Mouse (Mus musculus): ENCODE measurements around the gene Glud1. TPM values are rescaled to one million over a fixed set of nuclear protein-coding genes. Genes with fewer than 3 reads are reported as not detected.
A peak's percentile ranks its signal among the peaks of the same experiment; 100 is the strongest.

The Glud1 gene
- total and polyA plus RNA-seq, 2 experiments from 2014 or later: 114 to 192 TPM

- Histone ChIP-seq H3K9ac (replicated peaks; ENCODE audit: low read length, poor library complexity, severe bottlenecking) (no peak overlapping the region), H3K27me3 (ENCODE audit: insufficient read depth, low read length) (no peaks in the 10 kb centered on the region), H3K36me3 (ENCODE audit: insufficient read depth, low read length) (peaks cover 33% of the 10 kb centered on the region), H3K4me3 (ENCODE audit: low read depth, low read length) (no peak overlapping the region), H3K4me1 (ENCODE audit: insufficient read depth, low read length) (no peaks in the 10 kb centered on the region), H3K4me2 (ENCODE audit: low read depth, low read length, poor library complexity, severe bottlenecking) (no peak overlapping the region), H3K27ac (ENCODE audit: low read depth, low read length) (no peak overlapping the region), H3K9me3 (ENCODE audit: low read length) (no peaks in the 10 kb centered on the region)
- ATAC-seq (ENCODE audit: low FRiP score) (no peak), DNase-seq (ENCODE audit: low spot score) (no peak)
- no peak for TF ChIP-seq CTCF (IDR thresholded peaks at IDR 0.05)
- 93% methylated on average over 4 of the region's 4 CpGs for WGBS
These were observed 32.6 kb downstream of the Glud1 start for GRCm38 (mm10) chr14:34343078-34343477.

DNA sequence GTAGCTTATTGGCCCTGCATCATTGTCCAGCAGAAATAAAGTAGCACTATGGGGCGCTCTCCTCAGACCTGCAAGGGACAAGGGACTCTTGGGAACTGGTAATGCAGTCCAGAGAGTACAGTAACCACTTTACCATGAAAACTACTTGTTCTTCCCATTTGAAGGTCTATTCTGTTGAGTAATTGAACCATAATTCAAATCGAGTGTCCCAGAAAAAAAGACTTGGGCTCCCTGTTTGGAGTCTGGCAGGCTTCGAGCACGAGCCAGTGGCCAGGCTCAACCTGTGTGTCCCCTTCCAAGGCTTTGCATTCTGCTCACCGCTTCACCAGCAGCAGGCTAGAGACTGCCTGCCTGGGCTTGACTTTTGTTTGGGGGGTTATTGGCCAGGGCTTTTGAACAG is 33.8 kb downstream of the Glud1 start:
- no peak overlapping the region for H3K27ac ChIP-seq (ENCODE audit: low read depth, low read length)
- TF ChIP-seq CTCF (IDR thresholded peaks at IDR 0.05): no peak
- ATAC-seq (ENCODE audit: low FRiP score) (no peak), DNase-seq (ENCODE audit: low spot score) (peak; percentile 16)
- H3K9ac ChIP-seq (replicated peaks; ENCODE audit: low read length, poor library complexity, severe bottlenecking): no peak overlapping the region
- H3K4me3 ChIP-seq (ENCODE audit: low read depth, low read length): no peak overlapping the region
- H3K27me3 ChIP-seq (ENCODE audit: insufficient read depth, low read length): no peaks in the 10 kb centered on the region
- 81% methylated on average over 5 of the region's 5 CpGs for WGBS
- H3K4me1 ChIP-seq (ENCODE audit: insufficient read depth, low read length): no peaks in the 10 kb centered on the region
- H3K9me3 ChIP-seq (ENCODE audit: low read length): no peaks in the 10 kb centered on the region
- peaks cover 32% of the 10 kb centered on the region for H3K36me3 ChIP-seq (ENCODE audit: insufficient read depth, low read length)
- no peak overlapping the region for H3K4me2 ChIP-seq (ENCODE audit: low read depth, low read length, poor library complexity, severe bottlenecking)

GRCm38 (mm10) chr14:34345771-34346566 is 35.4 kb downstream of the Glud1 start:
- no peak overlapping the region for H3K27ac ChIP-seq (ENCODE audit: low read depth, low read length)
- ATAC-seq (ENCODE audit: low FRiP score) (0 out of 2 replicates have a peak, but pooled peaks have one; percentile 31), DNase-seq (ENCODE audit: low spot score) (no peak)
- peak; percentile 61 for TF ChIP-seq CTCF (IDR thresholded peaks at IDR 0.05)
- WGBS: 69% methylated on average over 12 of the region's 12 CpGs
- H3K4me1 ChIP-seq (ENCODE audit: insufficient read depth, low read length): no peaks in the 10 kb centered on the region
- H3K4me2 ChIP-seq (ENCODE audit: low read depth, low read length, poor library complexity, severe bottlenecking): no peak overlapping the region
- peaks cover 25% of the 10 kb centered on the region for H3K36me3 ChIP-seq (ENCODE audit: insufficient read depth, low read length)
- H3K4me3 ChIP-seq (ENCODE audit: low read depth, low read length): no peak overlapping the region
- H3K9ac ChIP-seq (replicated peaks; ENCODE audit: low read length, poor library complexity, severe bottlenecking): no peak overlapping the region
- no peaks in the 10 kb centered on the region for H3K27me3 ChIP-seq (ENCODE audit: insufficient read depth, low read length)
- no peaks in the 10 kb centered on the region for H3K9me3 ChIP-seq (ENCODE audit: low read length)

GRCm38 (mm10) chr14:34347084-34347483 is 36.6 kb downstream of the Glud1 start:
- no peak for ATAC-seq (ENCODE audit: low FRiP score)
- Histone ChIP-seq H3K4me3 (ENCODE audit: low read depth, low read length) (no peak overlapping the region), H3K27me3 (ENCODE audit: insufficient read depth, low read length) (no peaks in the 10 kb centered on the region), H3K27ac (ENCODE audit: low read depth, low read length) (no peak overlapping the region), H3K4me1 (ENCODE audit: insufficient read depth, low read length) (no peaks in the 10 kb centered on the region), H3K9me3 (ENCODE audit: low read length) (no peaks in the 10 kb centered on the region), H3K4me2 (ENCODE audit: low read depth, low read length, poor library complexity, severe bottlenecking) (no peak overlapping the region), H3K36me3 (ENCODE audit: insufficient read depth, low read length) (peaks cover 17% of the 10 kb centered on the region), H3K9ac (replicated peaks; ENCODE audit: low read length, poor library complexity, severe bottlenecking) (no peak overlapping the region)
- no peak for DNase-seq (ENCODE audit: low spot score)
- WGBS: 97% methylated on average over 5 of the region's 5 CpGs
- TF ChIP-seq CTCF (IDR thresholded peaks at IDR 0.05): no peak

GRCm38 (mm10) chr14:34348301-34348700 is 37.8 kb downstream of the Glud1 start:
- H3K36me3 ChIP-seq (ENCODE audit: insufficient read depth, low read length): peaks cover 6% of the 10 kb centered on the region
- no peaks in the 10 kb centered on the region for H3K4me1 ChIP-seq (ENCODE audit: insufficient read depth, low read length)
- DNase-seq (ENCODE audit: low spot score): no peak
- 77% methylated on average over 7 of the region's 7 CpGs for WGBS
- H3K27me3 ChIP-seq (ENCODE audit: insufficient read depth, low read length): no peaks in the 10 kb centered on the region
- no peak overlapping the region for H3K4me2 ChIP-seq (ENCODE audit: low read depth, low read length, poor library complexity, severe bottlenecking)
- H3K4me3 ChIP-seq (ENCODE audit: low read depth, low read length): no peak overlapping the region
- TF ChIP-seq CTCF (IDR thresholded peaks at IDR 0.05): no peak
- H3K9ac ChIP-seq (replicated peaks; ENCODE audit: low read length, poor library complexity, severe bottlenecking): no peak overlapping the region
- H3K9me3 ChIP-seq (ENCODE audit: low read length): no peaks in the 10 kb centered on the region
- no peak overlapping the region for H3K27ac ChIP-seq (ENCODE audit: low read depth, low read length)
- ATAC-seq (ENCODE audit: low FRiP score): no peak

DNA sequence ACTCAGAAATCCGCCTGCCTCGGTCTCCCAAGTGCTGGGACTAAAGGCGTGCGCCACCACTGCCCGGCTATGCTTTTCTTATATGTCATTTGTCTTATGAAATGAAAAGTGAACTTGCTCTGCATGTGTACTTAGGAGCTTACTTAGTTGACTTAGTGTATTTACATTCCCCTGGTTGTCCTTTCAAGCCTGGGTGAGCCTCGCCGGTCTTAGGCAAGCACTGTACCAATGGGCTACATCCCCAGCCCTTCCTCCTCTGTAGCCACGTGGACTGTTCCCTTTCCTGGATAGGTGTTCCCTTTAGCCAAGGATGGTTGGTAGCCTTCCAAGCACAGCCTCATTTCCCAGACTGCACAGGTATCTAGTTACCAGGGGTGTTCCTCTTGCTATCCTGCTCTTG is 38.5 kb downstream of the Glud1 start:
- H3K9me3 ChIP-seq (ENCODE audit: low read length): no peaks in the 10 kb centered on the region
- no peak for ATAC-seq (ENCODE audit: low FRiP score)
- H3K27me3 ChIP-seq (ENCODE audit: insufficient read depth, low read length): no peaks in the 10 kb centered on the region
- H3K9ac ChIP-seq (replicated peaks; ENCODE audit: low read length, poor library complexity, severe bottlenecking): no peak overlapping the region
- no peak overlapping the region for H3K27ac ChIP-seq (ENCODE audit: low read depth, low read length)
- H3K4me1 ChIP-seq (ENCODE audit: insufficient read depth, low read length): no peaks in the 10 kb centered on the region
- no peak overlapping the region for H3K4me3 ChIP-seq (ENCODE audit: low read depth, low read length)
- TF ChIP-seq CTCF (IDR thresholded peaks at IDR 0.05): no peak
- H3K36me3 ChIP-seq (ENCODE audit: insufficient read depth, low read length): peaks cover 3% of the 10 kb centered on the region; the same call in 1 of the 2 replicates
- WGBS: 88% methylated on average over 8 of the region's 8 CpGs
- no peak for DNase-seq (ENCODE audit: low spot score)
- no peak overlapping the region for H3K4me2 ChIP-seq (ENCODE audit: low read depth, low read length, poor library complexity, severe bottlenecking)
